Mouse (Mus musculus) liver, adult 2 months (tissue): ENCODE results near the gene Zbtb2.

Source experiments
- CTCF ChIP-seq: fragments of 200-500 bp; IDR thresholded peaks from 2 replicates; pipeline ENCODE4 v1.5.1; 2011; ENCODE audit warnings: low read depth, low read length, control low read depth
- POLR2A ChIP-seq: fragments of 200-500 bp; IDR thresholded peaks from 2 replicates; pipeline ENCODE4 v1.6.1; 2011; ENCODE audit warnings: low read length, control low read depth; ENCODE audit not compliant: insufficient read depth; ENCODE audit errors: extremely low read depth

DNA sequence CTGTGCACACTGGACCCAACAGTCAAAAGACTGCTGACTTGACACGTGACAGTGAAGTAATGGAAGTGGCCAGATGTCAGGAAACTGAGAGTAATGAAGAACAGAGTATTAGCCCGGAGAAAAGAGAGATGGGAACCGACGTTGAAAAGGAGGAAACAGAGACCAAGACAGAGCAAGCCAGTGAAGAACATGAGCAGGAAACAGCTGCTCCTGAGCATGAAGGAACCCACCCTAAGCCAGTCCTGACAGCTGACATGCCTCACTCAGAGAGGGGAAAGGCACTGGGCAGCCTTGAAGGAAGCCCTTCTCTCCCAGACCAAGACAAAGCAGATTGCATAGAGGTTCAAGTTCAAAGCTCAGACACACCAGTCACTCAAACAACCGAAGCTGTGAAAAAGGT is 31.3 kb downstream of the Zbtb2 start:
- TF ChIP-seq CTCF (no peak), POLR2A (no peak)
